Mouse (Mus musculus) spleen, adult 18-20 months (tissue): ENCODE measurements around the gene Mettl7a1.
"Not testable (repeated sequence)": the region's sequence is repeated elsewhere in the genome, so short reads cannot be mapped to it uniquely, and the experiment has no call there.

Source experiments
- DNase-seq, 2 experiments: peaks; one replicate each; pipeline ENCODE4 v3.0.0; 2022; ENCODE audit warnings: mixed read lengths in 2 of 2

Gene Mettl7a1

GRCm38 (mm10) chr15:100304019-100304991 lies at the start of gene Mettl7a1:
TSS of gene Mettl7a1 (plus strand) at chr15:100304140.
- peak; percentile 61 to 67 for DNase-seq

DNA sequence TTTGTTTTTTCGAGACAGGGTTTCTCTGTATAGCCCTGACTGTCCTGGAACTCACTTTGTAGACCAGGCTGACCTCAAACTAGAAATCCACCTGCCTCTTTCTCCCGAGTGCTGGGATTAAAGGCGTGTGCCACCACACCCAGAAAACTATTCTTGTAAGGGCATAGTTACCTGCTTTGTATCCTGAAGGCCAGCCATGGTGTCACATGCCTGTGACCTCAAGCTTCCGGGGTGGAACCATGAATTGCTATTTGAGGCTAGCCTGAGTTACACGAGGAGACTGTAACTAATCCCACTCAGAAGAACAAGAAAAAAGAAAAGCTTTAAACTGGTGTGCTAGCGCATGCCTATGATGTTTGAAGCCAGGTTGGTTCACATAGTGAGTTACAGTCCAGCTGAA lies 47.6 kb upstream of the Mettl7a1 start:
- DNase-seq: no peak

GRCm38 (mm10) chr15:100257305-100257704 lies 46.6 kb upstream of the Mettl7a1 start:
- DNase-seq: no peak

DNA sequence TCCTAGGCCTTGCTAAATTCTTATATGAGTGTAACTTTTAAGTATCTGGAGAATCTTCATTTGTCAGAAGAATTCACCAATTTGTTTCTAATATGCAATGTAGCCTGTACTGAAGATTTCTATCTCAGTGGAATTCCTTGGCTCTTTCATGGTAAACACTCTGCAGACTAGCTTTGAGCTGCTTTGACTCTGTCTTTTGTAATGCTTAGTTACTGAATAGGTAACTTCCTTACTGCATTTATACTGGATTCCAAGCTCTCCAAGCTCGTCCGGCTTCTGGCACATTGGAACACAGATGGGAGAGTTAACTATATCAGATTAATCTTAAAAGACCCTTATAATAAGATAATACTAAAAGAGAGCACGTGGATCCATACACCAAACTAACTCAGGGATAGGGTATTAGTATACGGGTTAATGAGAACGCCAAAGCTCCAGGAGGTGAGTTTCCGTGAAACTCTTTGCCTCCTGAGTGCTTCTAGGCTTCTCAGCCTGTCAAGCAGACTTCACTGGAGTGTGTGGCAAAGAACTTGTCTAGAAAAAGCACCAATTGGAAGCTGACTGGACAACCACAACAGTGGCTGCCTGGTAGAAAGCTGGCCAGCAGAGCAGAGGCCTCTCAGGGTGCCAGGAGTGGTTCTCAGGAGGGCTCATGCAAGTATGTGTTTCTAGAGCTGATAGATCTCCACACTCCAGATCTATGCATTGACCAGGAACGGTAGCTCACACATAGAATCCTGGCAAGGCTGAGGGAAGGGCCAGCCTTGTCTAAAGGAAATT lies 45.1 kb upstream of the Mettl7a1 start:
- no peak for DNase-seq

DNA sequence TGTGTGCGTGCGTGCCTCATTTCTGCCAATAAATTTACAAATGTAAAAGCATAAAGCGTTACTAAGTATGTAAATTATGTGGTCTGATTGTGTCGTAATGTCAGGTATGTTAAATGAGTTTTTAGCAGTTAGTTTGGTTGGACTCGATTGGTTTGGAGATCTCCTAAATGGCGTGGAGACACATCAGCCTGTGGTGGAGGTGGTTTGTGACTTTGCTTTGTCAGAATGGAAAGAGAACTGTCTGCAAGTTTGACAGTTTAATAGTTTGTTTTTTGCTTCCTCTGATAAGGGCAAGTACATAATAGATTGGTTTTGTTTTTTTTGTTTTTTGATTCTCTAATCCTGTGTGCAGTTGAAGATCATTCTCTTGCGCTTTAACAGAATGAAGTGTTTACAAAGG lies 43.6 kb upstream of the Mettl7a1 start:
- not testable (repeated sequence) for DNase-seq

- DNase-seq: peak in 1 of 2 experiments; percentile 3
Measured at GRCm38 (mm10) chr15:100263246-100263905, 40.6 kb upstream of the Mettl7a1 start.

DNA sequence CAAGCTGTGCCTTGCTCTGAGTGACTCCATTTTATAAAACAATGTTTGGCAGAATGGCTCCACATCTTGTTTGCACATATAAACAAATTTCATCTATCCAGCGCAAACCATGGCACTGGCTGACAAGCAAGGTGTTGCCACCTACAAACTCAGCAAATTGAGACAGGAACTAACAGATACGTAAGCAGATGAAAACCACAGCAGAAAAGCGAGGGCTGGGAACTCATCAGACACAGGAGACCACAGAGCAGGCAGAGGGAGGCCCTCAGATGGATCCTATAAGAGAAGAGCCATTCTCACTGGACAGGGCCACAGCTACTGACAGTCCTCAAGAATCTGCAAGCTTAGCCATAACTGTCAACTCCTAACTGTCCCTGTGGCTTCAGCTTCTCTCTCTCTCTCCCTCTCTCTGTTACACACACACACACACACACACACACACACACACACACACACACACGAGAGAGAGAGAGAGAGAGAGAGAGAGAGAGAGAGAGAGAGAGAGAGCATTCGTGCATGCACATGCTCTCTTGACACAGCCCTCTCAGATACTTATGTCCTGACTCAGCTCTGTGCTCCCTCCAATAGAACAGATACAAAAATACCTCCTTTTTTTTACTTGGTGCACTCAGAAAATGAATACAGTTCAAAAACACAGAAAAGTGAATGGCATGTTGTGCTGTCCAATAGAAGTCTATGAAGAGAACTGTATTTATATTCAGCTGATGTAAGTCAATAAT lies 38.2 kb upstream of the Mettl7a1 start:
- no peak for DNase-seq

DNA sequence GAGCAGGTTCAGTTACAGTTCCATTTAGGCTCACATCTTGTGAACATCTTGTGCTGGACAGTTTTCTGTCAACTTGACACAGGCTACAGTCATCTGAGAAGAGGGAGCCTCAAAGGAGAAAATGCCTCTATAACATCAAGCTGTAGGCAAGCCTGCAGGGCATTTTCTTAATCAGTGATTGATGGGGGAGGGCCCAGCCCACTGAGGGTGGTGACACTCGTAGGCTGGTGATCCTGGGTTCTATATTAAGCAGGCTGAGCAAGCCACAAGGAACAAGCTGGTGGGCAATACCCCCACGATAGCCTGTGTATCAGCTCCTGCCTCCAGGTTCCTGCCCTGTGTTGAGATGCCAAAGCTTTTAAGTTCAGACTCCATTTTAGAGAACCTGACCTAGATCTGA lies 35.0 kb upstream of the Mettl7a1 start:
- DNase-seq: no peak

GRCm38 (mm10) chr15:100269776-100270175 lies 34.2 kb upstream of the Mettl7a1 start:
- DNase-seq: no peak

- not testable (repeated sequence) for DNase-seq
Measured at GRCm38 (mm10) chr15:100270609-100271008, 33.3 kb upstream of the Mettl7a1 start.

- DNase-seq: no peak
Measured at GRCm38 (mm10) chr15:100271411-100271810, 32.5 kb upstream of the Mettl7a1 start.

GRCm38 (mm10) chr15:100273791-100274308 lies 30.1 kb upstream of the Mettl7a1 start:
- not testable (repeated sequence) for DNase-seq

GRCm38 (mm10) chr15:100274790-100275559 lies 29.0 kb upstream of the Mettl7a1 start:
- no peak for DNase-seq

GRCm38 (mm10) chr15:100276403-100276802 lies 27.5 kb upstream of the Mettl7a1 start:
- DNase-seq: no peak

DNA sequence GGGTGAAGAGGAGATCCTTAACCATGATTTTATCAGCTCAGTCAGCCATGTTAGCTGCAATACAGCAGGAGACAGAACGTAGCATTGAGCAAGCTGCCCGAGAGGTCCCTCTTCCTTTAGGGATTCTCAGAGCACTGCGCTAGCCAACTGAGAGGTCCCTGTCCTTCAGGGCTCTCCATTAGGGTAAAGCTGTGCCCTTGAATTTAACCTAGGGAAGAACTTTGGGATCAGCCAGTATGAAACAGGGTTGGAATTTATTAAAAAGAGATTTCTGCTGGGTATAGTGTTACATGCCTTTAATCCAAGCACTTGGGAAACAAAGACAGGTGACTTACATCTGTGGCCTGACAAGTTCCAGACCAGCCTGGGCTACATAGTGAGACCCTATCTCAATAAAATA lies 26.4 kb upstream of the Mettl7a1 start:
- DNase-seq: no peak

DNA sequence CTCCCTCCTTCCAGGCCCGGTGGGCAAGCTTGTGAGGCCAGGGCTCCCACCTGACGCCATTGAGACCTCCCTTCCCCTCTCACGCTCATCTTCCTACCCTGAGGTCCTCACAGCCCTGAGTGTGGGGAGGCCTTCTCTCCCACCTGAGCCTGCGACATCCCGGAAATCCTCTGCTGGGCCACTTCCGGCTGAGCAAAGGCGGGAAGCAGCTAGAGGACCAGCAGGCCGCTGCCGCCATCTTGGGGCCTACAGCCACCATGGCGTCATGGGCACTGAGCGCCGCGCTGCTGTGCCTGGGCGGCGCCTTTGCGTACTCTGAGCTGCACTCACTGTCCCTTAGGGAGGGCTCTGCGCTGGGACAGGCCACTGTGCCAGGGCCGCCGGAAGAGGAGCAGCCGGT lies 23.3 kb upstream of the Mettl7a1 start, which contains the start of gene Tmprss12:
Gene Tmprss12, plus strand, starts transcription at position 212 of the 400 bp plus-strand sequence.
- no peak for DNase-seq

GRCm38 (mm10) chr15:100288980-100289379 lies 15.0 kb upstream of the Mettl7a1 start:
- DNase-seq: no peak

- DNase-seq: no peak
Measured at GRCm38 (mm10) chr15:100290858-100291257, 13.1 kb upstream of the Mettl7a1 start.

GRCm38 (mm10) chr15:100292326-100292725 lies 11.6 kb upstream of the Mettl7a1 start:
- DNase-seq: no peak

GRCm38 (mm10) chr15:100297856-100298255 lies 6.1 kb upstream of the Mettl7a1 start:
- no peak for DNase-seq

DNA sequence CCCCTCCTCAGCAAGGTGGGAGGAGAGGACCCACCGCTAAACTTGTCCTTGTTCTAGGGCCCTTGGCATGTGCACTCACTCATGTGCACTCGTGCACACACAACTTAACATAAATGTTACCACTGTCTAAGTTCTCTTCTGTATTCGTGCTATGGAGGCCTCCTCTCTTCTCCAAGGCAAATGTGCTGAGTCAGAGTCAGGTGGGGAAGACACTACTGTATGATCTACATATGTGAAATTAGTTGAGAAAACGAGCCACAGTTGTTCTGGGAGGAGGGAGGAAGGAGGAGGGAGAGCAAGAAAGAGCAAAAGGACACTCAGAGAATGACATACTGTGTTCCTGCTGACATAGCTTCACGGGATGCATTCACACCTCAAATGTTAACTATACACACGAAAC lies 3.4 kb upstream of the Mettl7a1 start:
- DNase-seq: no peak
